9 mouse cellular contexts compared by ENCODE assay signal in the genomic region with DNA sequence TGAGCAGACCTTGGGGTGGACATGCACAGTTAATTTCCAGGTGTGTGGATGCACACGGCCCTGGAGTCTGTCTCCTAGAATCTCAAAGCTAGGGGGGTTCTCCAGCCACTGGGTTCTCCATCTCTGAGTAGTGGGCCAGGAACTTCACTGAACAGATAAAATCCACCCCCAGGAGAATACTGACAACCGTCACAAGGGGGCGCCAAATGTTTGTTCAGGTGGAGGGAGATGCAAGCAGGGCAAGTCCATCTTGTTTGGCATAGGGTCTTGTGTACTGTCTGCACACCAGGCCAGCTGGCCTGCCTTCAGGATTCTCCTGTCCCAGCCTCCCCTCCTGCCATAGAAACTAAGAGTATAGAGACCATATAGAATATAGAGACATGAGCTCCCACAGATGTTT. TPM values are rescaled to one million over a fixed set of nuclear protein-coding genes. Genes with fewer than 3 reads are reported as not detected.
DNase-seq lines count a peak whose midpoint lies in the region; ATAC-seq and TF ChIP-seq lines count a peak whose summit lies in the region.
"Had no signal": no experiment of that assay in that cellular context is flagged by ENCODE, and none has a peak within 500 bp of the region (broad histone marks: within the 10 kb centered on the region; RNA-seq: fewer than 3 reads in every experiment).

No protein-coding gene starts in this region.

- H3K27me3 ChIP-seq in midbrain, embryonic 10.5 days (ENCODE audit: low read depth, poor library complexity, severe bottlenecking) = no peaks in the 10 kb centered on the region
- H3K27me3 ChIP-seq in midbrain, embryonic 16.5 days (ENCODE audit: control insufficient read depth, insufficient read depth, low read depth, low read length) = no peaks in the 10 kb centered on the region
- no peaks in the 10 kb centered on the region for H3K27me3 ChIP-seq in testis, adult 2 months (ENCODE audit: control insufficient read depth, insufficient read depth, low read length)
- H3K27me3 ChIP-seq: hindbrain, embryonic 15.5 days had no signal

- no peak overlapping the region for H3K9ac ChIP-seq in midbrain, embryonic 16.5 days (ENCODE audit: low read depth, low read length)
- H3K9ac ChIP-seq: hindbrain, embryonic 15.5 days had no signal

- H3K9me3 ChIP-seq in midbrain, embryonic 10.5 days (replicated peaks) = no peaks in the 10 kb centered on the region
- H3K9me3 ChIP-seq in midbrain, embryonic 16.5 days (replicated peaks; ENCODE audit: control insufficient read depth, low read length, poor library complexity, severe bottlenecking) = no peaks in the 10 kb centered on the region
- H3K9me3 ChIP-seq: hindbrain, embryonic 15.5 days had no signal

- WGBS in midbrain, embryonic 10.5 days = 22% methylated on average over 3 of the region's 3 CpGs
- 22% methylated on average over 3 of the region's 3 CpGs for WGBS in midbrain, embryonic 16.5 days

- ATAC-seq in cerebellum, adult (ENCODE audit: insufficient number of reproducible peaks, low FRiP score, low TSS enrichment) = no peak
- no peak for ATAC-seq in midbrain, embryonic 16.5 days

- peak; percentile 65; the same call in 1 of the 2 replicates for TF ChIP-seq CTCF in testis, adult 2 months (IDR thresholded peaks at IDR 0.05; ENCODE audit: control insufficient read depth, insufficient read depth, insufficient replicate concordance, low read depth, low read length)

- peak; percentile 41 for DNase-seq in cerebellum, adult 8-10 months
- DNase-seq in midbrain, embryonic 10.5 days (ENCODE audit: low spot score) = peak; percentile 70
- peak; percentile 63 for DNase-seq in brain, adult 2 months (ENCODE audit: low read depth, low spot score)
- peak; percentile 83 for DNase-seq in induced T-regulatory cell, adult 2 months (ENCODE audit: low read depth)
- peak; percentile 51 to 76 for DNase-seq in lung, postnatal 4 days

- no peaks in the 10 kb centered on the region for H3K4me1 ChIP-seq in midbrain, embryonic 10.5 days
- H3K4me1 ChIP-seq in midbrain, embryonic 16.5 days (ENCODE audit: control insufficient read depth, insufficient read depth, low read length) = no peaks in the 10 kb centered on the region
- no peaks in the 10 kb centered on the region for H3K4me1 ChIP-seq in testis, adult 2 months (ENCODE audit: control insufficient read depth, insufficient read depth, low read length)
- H3K4me1 ChIP-seq: hindbrain, embryonic 15.5 days had no signal

- no peak for TF ChIP-seq POLR2A in testis, adult 2 months (IDR thresholded peaks at IDR 0.05; ENCODE audit: control insufficient read depth, low read depth, low read length)

- H3K4me3 ChIP-seq in midbrain, embryonic 10.5 days = no peak overlapping the region
- no peak overlapping the region for H3K4me3 ChIP-seq in midbrain, embryonic 16.5 days (ENCODE audit: low read depth, low read length)
- H3K4me3 ChIP-seq in testis, adult 2 months (ENCODE audit: control insufficient read depth, low read depth, low read length) = no peak overlapping the region
- H3K4me3 ChIP-seq: hindbrain, embryonic 15.5 days had no signal

- H3K4me2 ChIP-seq in midbrain, embryonic 16.5 days (ENCODE audit: low read length) = no peak overlapping the region
- H3K4me2 ChIP-seq: hindbrain, embryonic 15.5 days had no signal

- no peak overlapping the region for H3K27ac ChIP-seq in midbrain, embryonic 10.5 days (replicated peaks)
- H3K27ac ChIP-seq in midbrain, embryonic 16.5 days (ENCODE audit: low read length) = no peak overlapping the region
- no peak overlapping the region for H3K27ac ChIP-seq in testis, adult 2 months (ENCODE audit: control insufficient read depth, insufficient read depth, low read depth, low read length)
- H3K27ac ChIP-seq: hindbrain, embryonic 15.5 days had no signal

- no peaks in the 10 kb centered on the region for H3K36me3 ChIP-seq in midbrain, embryonic 10.5 days
- no peaks in the 10 kb centered on the region for H3K36me3 ChIP-seq in midbrain, embryonic 16.5 days (ENCODE audit: control insufficient read depth, insufficient read depth, low read length)
- no peaks in the 10 kb centered on the region for H3K36me3 ChIP-seq in testis, adult 2 months (ENCODE audit: control insufficient read depth, insufficient read depth, low read length)
- H3K36me3 ChIP-seq: hindbrain, embryonic 15.5 days had no signal

RNA-seq across cellular contexts. Expression of gene Trpv4, which starts 32.6 kb away (rescaled TPM):
- polyA plus RNA-seq in midbrain, embryonic 10.5 days (2016; fragmentation: Nextera tagmentation; extraction: Ambion mirVana) = 0.12 and 0.27 TPM in 2 replicates
- 1.3 and 1.9 TPM in 2 replicates for polyA plus RNA-seq in midbrain, embryonic 16.5 days (2015; fragmentation: Nextera tagmentation; extraction: Ambion mirVana)
- polyA plus RNA-seq in testis, adult 2 months (2012; rRNA removed) = 0.93 and 1.9 TPM in 2 replicates

RNA-seq across cellular contexts. Expression of gene Fam222a, which starts 57.8 kb away (rescaled TPM):
- polyA plus RNA-seq in midbrain, embryonic 10.5 days (2016; fragmentation: Nextera tagmentation; extraction: Ambion mirVana) = 4.0 and 5.1 TPM in 2 replicates
- 5.3 and 6.0 TPM in 2 replicates for polyA plus RNA-seq in midbrain, embryonic 16.5 days (2015; fragmentation: Nextera tagmentation; extraction: Ambion mirVana)
- 22.5 and 23.4 TPM in 2 replicates for polyA plus RNA-seq in testis, adult 2 months (2012; rRNA removed)
